Mouse (Mus musculus) kidney, embryonic 15.5 days (tissue): ENCODE data around the gene Gm28042. TPM values are rescaled to one million over a fixed set of nuclear protein-coding genes. Genes with fewer than 3 reads are reported as not detected.

Source experiments
- ATAC-seq: fragments of 200-750 bp; cut with Nextera tagmentation; replicated peaks from 2 replicates; pipeline ENCODE4 v1.8.0; 2017; ENCODE audit warnings: moderate TSS enrichment; ENCODE audit not compliant: low FRiP score
- H3K27ac ChIP-seq: fragments of 300-500 bp; sonication (generic); 2 replicates; pipeline ENCODE4 v1.5.1; 2015; ENCODE audit warnings: mild to moderate bottlenecking, inconsistent platforms
- H3K27me3 ChIP-seq: fragments of 300-500 bp; sonication (generic); 2 replicates; pipeline ENCODE4 v1.6.1; 2015; ENCODE audit warnings: inconsistent platforms
- H3K36me3 ChIP-seq: fragments of 300-500 bp; sonication (generic); 2 replicates; pipeline ENCODE4 v1.6.1; 2015; ENCODE audit warnings: inconsistent platforms
- H3K4me1 ChIP-seq: fragments of 300-500 bp; sonication (generic); 2 replicates; pipeline ENCODE4 v1.6.1; 2015; ENCODE audit warnings: inconsistent platforms
- H3K4me2 ChIP-seq: fragments of 300-500 bp; sonication (generic); 2 replicates; pipeline ENCODE4 v1.6.1; 2015; ENCODE audit warnings: moderate library complexity, mild to moderate bottlenecking, inconsistent platforms
- H3K4me3 ChIP-seq: fragments of 300-500 bp; sonication (generic); replicated peaks from 2 replicates; pipeline ENCODE4 v1.5.1; 2015; ENCODE audit warnings: mild to moderate bottlenecking, inconsistent platforms
- H3K9ac ChIP-seq: fragments of 300-500 bp; sonication (generic); 2 replicates; pipeline ENCODE4 v1.6.1; 2015; ENCODE audit warnings: mild to moderate bottlenecking, inconsistent platforms
- H3K9me3 ChIP-seq: fragments of 300-500 bp; sonication (generic); replicated peaks from 2 replicates; pipeline ENCODE4 v1.6.1; 2016; ENCODE audit warnings: inconsistent platforms
- WGBS: fragments of 180-500 bp; shearing (Covaris S2); methylation state at CpG from one replicate; pipeline ENCODE4 v1.1.7; 2015; ENCODE audit warnings: mixed read lengths; 5-methylcytosine and 5-hydroxymethylcytosine counted together
- polyA plus RNA-seq: library from polyadenylated mRNA; unstranded; fragments of >200 nt; fragmentation: Nextera tagmentation; extraction: Ambion mirVana; gene quantifications from 2 replicates; pipeline ENCODE4 v1.2.1, GENCODE M21; 2015

Gm28042 gene
- polyA plus RNA-seq, 1 experiment from 2014 or later = 3.3 TPM

DNA sequence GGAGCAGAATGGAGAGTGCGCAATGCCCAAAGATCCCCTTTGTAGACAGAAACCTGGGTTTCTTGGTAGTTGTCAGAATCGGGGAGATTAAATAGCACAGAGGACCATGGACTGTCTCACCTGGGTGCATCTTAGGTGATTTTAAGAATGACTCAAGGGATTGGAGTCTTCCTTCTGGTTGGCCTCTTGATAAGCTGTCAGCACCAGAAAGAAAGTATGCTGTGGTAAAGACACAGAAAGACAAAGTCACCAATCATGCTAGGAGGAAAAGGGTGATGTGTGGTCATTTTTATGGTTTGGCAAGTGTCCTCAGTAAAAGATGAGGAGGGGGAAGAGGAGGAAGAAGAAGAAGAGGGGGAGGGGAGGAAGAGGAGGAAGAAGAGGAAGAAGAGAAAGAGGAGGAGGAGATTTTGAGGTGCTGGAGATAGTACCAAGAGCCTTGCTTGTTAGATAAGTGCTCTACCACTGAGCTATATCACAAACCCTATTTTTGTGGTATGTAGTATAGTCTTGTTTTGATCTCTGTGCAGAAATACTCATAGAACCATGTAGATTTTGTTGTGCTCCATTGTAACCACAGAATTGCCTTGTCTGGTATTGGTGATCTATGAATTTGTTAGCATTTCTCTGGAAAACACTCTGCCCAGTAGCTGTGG is 13.3 kb upstream of the Gm28042 start:
- Histone ChIP-seq H3K36me3 (peaks cover 58% of the 10 kb centered on the region), H3K27me3 (no peaks in the 10 kb centered on the region), H3K4me3 (no peak overlapping the region), H3K27ac (no peak overlapping the region), H3K9ac (no peak overlapping the region), H3K9me3 (no peaks in the 10 kb centered on the region), H3K4me2 (no peak overlapping the region), H3K4me1 (0 out of 2 replicates have a peak, but pooled peaks cover under 1% of the 10 kb centered on the region)
- no peak for ATAC-seq
- WGBS = 95% methylated on average over 2 of the region's 2 CpGs

DNA sequence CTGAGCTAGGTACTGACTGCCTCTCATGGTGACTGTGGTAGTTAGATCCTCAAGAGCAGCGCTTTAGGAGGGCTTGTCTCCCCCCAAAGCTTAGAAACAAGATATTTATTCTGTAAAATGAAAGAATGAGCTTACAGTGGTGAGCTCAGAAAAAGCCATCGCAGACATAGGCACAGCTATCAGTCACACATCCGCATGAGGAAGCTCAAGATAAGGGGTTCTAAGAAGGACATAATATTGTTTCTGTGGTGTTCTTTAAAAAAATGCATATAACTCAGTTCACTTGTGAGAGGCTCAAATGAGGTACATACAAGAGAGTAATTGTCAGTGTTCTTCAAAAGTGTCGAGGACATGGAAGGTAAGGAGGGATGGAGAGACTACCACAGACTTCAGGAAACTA is 11.4 kb upstream of the Gm28042 start:
- H3K36me3 ChIP-seq = peaks cover 77% of the 10 kb centered on the region
- ATAC-seq = no peak
- 90% methylated on average over 4 of the region's 4 CpGs for WGBS

DNA sequence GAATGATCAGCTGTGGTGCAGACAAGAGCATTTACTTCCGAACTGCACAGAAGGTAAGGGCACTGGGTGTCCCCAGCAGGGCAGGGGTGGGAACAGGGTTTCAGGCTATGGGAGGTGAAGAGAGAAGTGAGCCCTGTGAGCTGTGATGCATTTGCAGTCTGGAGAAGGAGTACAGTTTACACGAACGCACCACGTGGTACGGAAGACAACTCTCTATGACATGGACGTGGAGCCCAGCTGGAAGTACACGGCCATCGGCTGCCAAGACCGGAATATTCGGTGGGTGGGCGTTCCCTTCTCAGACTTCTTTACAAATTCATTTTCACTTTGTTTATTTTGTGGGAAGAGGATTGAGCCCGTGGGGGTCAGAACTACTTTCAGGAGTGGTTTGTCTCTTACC is 9.7 kb upstream of the Gm28042 start:
- Histone ChIP-seq H3K4me3 (no peak overlapping the region), H3K27me3 (no peaks in the 10 kb centered on the region), H3K4me2 (no peak overlapping the region), H3K4me1 (no peaks in the 10 kb centered on the region), H3K36me3 (peaks cover 92% of the 10 kb centered on the region), H3K9me3 (no peaks in the 10 kb centered on the region), H3K27ac (no peak overlapping the region), H3K9ac (no peak overlapping the region)
- 84% methylated on average over 12 of the region's 12 CpGs for WGBS
- no peak for ATAC-seq

More for the DNA sequence above, 11.4 kb upstream of the Gm28042 start:
- Histone ChIP-seq H3K27ac (no peak overlapping the region), H3K4me2 (no peak overlapping the region), H3K27me3 (no peaks in the 10 kb centered on the region), H3K4me3 (no peak overlapping the region), H3K4me1 (no peaks in the 10 kb centered on the region), H3K9me3 (no peaks in the 10 kb centered on the region), H3K9ac (no peak overlapping the region)

DNA sequence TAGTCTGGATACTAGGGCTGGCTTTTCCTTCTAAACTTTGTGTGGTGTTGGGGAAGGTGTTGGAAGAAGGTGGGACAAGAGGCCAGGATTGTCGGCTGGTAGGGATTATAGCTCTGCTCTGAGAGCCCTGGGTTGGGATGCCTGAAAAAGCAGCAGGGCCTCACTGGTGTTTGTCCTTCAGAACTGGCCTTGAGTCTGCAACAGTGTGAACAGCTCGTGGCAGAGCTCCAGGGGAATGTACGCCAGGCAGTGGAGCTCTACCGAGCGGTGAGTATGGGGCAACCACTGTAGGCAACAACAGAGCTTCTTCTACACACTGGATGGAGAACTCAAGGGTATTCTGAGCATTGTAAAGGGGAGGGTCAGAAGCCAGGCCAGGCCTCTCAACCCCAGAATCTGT is 3.0 kb upstream of the Gm28042 start:
- Histone ChIP-seq H3K27ac (no peak overlapping the region), H3K9ac (no peak overlapping the region), H3K36me3 (peaks cover 64% of the 10 kb centered on the region), H3K9me3 (no peaks in the 10 kb centered on the region), H3K4me2 (no peak overlapping the region), H3K4me3 (no peak overlapping the region), H3K4me1 (peaks cover 15% of the 10 kb centered on the region), H3K27me3 (no peaks in the 10 kb centered on the region)
- WGBS = 79% methylated on average over 5 of the region's 5 CpGs
- ATAC-seq = no peak

DNA sequence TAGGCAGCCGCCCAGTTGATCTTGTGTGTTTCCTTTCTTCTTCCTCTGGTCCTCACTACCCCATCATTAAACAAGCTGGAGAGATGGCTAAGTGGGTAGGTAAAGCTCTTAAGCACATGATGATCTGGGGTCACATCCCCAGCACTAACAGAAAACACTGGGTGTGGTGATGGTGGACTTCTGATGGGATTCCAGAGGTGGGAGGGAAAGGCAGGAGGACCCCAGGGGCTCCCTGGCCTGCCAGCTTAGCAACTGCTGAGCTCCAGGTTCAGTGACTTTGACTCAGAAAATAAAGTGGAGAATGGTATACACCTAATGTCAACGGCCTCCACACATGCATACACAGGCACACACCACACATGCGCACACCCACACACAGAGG is 648 bp downstream of the Gm28042 start:
- peak overlapping the region; percentile 79 for H3K4me2 ChIP-seq
- H3K9me3 ChIP-seq = no peaks in the 10 kb centered on the region
- WGBS = 42% methylated on average over 3 of the region's 3 CpGs
- peak overlapping the region; percentile 90 for H3K4me3 ChIP-seq
- H3K27me3 ChIP-seq = no peaks in the 10 kb centered on the region
- H3K9ac ChIP-seq = peak overlapping the region; percentile 85
- H3K4me1 ChIP-seq = peaks cover 15% of the 10 kb centered on the region
- peak overlapping the region; percentile 95 for H3K27ac ChIP-seq
- peak; percentile 17 for ATAC-seq
- H3K36me3 ChIP-seq = peaks cover 63% of the 10 kb centered on the region

DNA sequence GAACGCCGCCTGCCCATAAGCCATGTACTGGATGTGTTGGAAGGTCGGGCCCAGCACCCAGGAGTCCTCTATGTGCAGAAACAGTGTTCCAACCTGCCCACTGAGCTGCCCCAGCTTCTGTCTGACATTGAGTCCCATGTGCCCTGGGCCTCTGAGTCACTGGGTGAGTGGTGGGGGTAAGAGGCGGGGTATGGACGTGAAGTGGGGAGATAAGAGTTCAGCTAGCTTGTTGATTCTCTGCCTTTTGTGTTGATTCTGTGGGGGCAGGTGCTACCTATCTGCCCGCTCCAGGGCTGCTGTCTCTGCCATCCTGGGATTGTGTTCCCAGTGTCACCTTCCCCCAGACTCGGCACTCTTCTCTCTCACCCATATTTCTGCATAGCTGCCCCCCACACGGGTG is 3.1 kb downstream of the Gm28042 start:
- H3K36me3 ChIP-seq = peaks cover 57% of the 10 kb centered on the region
- no peak overlapping the region for H3K4me2 ChIP-seq
- no peak overlapping the region for H3K4me3 ChIP-seq
- H3K27me3 ChIP-seq = no peaks in the 10 kb centered on the region
- ATAC-seq = no peak
- no peak overlapping the region for H3K9ac ChIP-seq
- H3K27ac ChIP-seq = no peak overlapping the region
- H3K4me1 ChIP-seq = peaks cover 15% of the 10 kb centered on the region
- no peaks in the 10 kb centered on the region for H3K9me3 ChIP-seq
- WGBS = 89% methylated on average over 8 of the region's 8 CpGs

DNA sequence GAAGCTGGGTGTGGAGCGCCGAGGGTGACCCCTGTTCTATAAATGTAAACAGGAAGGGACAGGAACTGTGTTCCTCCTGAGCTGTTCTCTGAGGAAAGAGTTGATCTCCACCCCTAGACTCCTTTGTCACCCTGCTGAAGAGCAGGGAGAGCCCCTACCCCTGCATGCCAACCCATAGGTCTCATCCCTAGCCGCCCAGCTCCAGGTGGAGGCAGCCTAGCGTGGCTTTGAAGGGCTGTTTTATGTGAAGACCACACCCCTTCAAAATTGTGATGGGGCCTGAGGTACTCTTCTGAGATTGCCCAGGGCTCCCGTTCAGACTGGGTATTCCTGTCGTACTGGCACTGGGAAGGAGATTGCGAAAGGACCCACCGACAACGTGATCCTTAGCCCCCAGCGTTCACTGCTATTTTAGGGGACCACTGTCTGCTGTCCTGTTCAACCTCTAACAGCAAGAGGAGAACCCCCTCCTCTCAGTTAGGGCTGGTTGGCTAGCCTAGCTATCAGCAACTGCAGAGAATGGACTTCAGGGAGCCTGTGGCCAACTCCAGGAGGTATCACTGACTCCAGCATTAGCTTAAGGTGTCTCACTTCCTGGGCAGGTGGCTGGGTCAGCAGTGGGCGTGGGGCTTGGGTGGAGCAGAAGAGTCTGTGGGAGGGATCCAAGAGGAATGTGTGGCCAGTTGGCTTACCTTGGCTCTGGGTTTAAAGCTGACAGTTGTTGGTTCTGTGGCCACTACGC is 5.6 kb downstream of the Gm28042 start, which contains the start of gene Pla2g4b:
Pla2g4b (plus strand) TSS at position 692 of the 742 bp plus-strand sequence.
- no peak for ATAC-seq
- Histone ChIP-seq H3K9ac (no peak within 1 kb of the TSS), H3K27ac (no peak within 1 kb of the TSS), H3K9me3 (no peaks in the 10 kb centered on the region), H3K27me3 (no peaks in the 10 kb centered on the region), H3K4me2 (no peak within 1 kb of the TSS), H3K4me3 (no peak within 1 kb of the TSS), H3K4me1 (peaks cover 8% of the 10 kb centered on the region), H3K36me3 (peaks cover 75% of the 10 kb centered on the region)
- 79% methylated on average over 12 of the region's 12 CpGs for WGBS

DNA sequence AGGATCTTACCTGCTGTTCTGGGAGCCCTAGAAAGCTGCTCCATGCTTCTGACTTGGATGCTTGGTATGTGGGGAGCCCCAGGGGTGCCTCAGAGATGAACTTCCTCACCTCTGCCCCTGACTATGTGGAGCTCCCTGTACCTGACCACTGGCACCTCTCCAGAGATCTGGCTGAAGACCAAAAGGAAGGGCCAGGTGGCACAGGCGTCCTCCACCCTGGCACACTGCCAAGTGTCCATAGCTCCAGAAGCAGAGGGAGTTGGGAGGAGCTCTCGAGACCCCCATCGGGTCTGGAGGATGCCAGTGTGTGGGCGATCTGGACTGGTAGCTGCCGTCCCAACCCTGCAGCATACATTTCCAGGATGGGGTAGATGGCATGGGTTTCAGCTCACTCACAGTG is 6.4 kb downstream of the Gm28042 start:
- H3K4me3 ChIP-seq = no peak overlapping the region
- WGBS = 87% methylated on average over 5 of the region's 5 CpGs
- no peak for ATAC-seq
- H3K4me1 ChIP-seq = 0 out of 2 replicates have a peak, but pooled peaks cover under 1% of the 10 kb centered on the region
- no peak overlapping the region for H3K27ac ChIP-seq
- H3K36me3 ChIP-seq = peaks cover 84% of the 10 kb centered on the region
- H3K27me3 ChIP-seq = no peaks in the 10 kb centered on the region
- no peak overlapping the region for H3K9ac ChIP-seq
- H3K4me2 ChIP-seq = no peak overlapping the region
- H3K9me3 ChIP-seq = no peaks in the 10 kb centered on the region

DNA sequence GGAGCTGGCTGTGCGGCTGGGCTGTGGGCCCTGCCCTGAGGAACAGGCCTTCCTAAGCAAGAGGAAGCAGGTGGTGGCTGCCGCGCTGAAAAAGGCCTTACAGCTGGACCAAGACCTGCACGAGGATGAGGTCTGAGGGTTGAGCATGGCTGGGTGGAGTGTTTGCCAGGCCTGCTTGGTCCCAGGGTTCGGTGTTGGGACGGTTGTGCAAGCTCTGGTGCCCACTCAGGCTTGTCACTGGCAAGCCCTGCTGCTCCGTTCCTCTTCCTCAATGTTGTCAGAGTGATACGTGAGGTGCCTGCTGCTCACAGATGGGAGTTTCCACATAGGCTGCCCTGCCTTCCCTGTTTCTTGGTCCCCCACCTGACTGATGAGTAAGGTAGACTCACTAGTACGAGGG is 10.5 kb downstream of the Gm28042 start:
- ATAC-seq = no peak
- H3K4me2 ChIP-seq = no peak overlapping the region
- H3K9ac ChIP-seq = no peak overlapping the region
- H3K27me3 ChIP-seq = no peaks in the 10 kb centered on the region
- no peaks in the 10 kb centered on the region for H3K9me3 ChIP-seq
- WGBS = 94% methylated on average over 9 of the region's 9 CpGs
- H3K27ac ChIP-seq = no peak overlapping the region
- no peaks in the 10 kb centered on the region for H3K4me1 ChIP-seq
- H3K36me3 ChIP-seq = peaks cover 90% of the 10 kb centered on the region
- H3K4me3 ChIP-seq = no peak overlapping the region

DNA sequence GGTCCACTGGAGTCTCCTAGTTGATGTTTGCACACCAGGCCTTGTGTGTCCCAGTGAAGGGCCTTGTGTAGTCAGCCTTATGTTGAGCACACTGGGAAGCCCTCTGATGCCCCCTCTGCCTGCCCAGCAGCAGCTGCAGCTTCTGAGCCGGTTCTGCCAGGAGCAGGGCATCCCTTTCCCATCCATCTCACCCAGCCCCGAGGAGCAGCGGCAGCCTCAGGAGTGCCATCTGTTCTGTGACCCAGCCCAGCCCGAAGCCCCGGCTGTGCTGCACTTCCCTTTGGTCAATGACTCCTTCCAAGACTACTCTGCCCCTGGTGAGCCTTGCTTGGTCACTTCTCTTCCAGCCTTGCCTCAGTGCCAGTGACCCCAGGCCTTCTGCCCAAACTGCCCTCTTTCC is 13.7 kb downstream of the Gm28042 start:
- Histone ChIP-seq H3K9me3 (no peaks in the 10 kb centered on the region), H3K27me3 (no peaks in the 10 kb centered on the region), H3K36me3 (peaks cover 67% of the 10 kb centered on the region), H3K4me2 (no peak overlapping the region), H3K4me1 (peaks cover 10% of the 10 kb centered on the region), H3K4me3 (no peak overlapping the region), H3K9ac (no peak overlapping the region), H3K27ac (no peak overlapping the region)
- no peak for ATAC-seq
- 84% methylated on average over 5 of the region's 5 CpGs for WGBS

DNA sequence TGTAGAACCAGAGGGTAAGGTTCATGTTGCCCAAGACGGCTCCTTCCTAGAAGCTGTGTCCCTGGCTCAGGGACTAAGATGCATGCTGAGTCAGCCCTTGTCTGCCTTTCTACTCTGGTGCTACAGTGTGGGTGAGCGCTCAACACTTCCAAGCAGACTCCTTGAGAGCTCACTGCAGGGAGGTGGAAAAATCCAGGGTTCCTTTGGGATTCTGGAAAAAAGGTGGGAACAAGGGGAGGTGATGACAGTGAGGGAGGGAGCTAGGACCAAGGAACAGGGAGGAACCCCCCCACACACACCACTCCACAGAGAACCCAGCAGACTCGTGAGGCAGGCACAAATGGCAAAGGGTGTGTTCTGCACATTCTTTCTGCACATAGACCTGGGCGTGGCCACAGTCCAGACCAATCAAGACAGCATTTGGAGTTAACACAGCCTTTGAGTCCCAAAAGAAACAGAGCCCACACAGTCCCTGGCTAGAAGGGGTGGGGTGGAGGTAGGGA is 16.9 kb downstream of the Gm28042 start:
- no peak overlapping the region for H3K9ac ChIP-seq
- WGBS = 48% methylated on average over 4 of the region's 4 CpGs
- peak; percentile 46 for ATAC-seq
- 0 out of 2 replicates have a peak, but pooled peaks cover 3% of the 10 kb centered on the region for H3K27me3 ChIP-seq
- H3K27ac ChIP-seq = no peak overlapping the region
- no peak overlapping the region for H3K4me2 ChIP-seq
- H3K4me1 ChIP-seq = peaks cover 18% of the 10 kb centered on the region
- no peaks in the 10 kb centered on the region for H3K9me3 ChIP-seq
- H3K4me3 ChIP-seq = no peak overlapping the region
- H3K36me3 ChIP-seq = peaks cover 36% of the 10 kb centered on the region

DNA sequence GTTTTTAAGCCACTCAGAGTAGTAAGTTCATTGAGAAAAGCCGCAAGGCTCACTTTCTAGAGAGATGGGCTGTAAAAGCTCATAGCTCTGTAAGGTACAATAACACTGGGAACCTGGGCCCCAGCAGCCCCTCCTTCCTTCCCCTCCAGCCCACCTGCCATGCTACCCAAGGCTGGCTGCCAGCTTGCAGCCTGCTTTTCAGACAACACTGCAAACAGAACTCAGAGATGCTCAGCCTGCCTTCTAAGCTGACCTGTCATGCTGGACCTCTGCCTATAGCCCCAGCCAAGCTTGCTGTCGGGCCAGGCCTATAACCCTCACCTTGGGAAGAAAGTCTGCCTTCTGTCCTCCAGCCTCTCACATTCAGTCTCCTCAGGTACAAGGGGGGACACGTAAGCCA is 17.4 kb downstream of the Gm28042 start:
- Histone ChIP-seq H3K9me3 (no peaks in the 10 kb centered on the region), H3K27ac (no peak overlapping the region), H3K9ac (no peak overlapping the region), H3K36me3 (peaks cover 31% of the 10 kb centered on the region), H3K27me3 (0 out of 2 replicates have a peak, but pooled peaks cover 3% of the 10 kb centered on the region), H3K4me1 (peaks cover 18% of the 10 kb centered on the region), H3K4me3 (no peak overlapping the region), H3K4me2 (no peak overlapping the region)
- no peak for ATAC-seq
- WGBS = 61% methylated on average over 3 of the region's 3 CpGs
